Mouse (Mus musculus) limb, embryonic 11.5 days (tissue): ENCODE results near the gene Kcnk1. TPM values are rescaled to one million over a fixed set of nuclear protein-coding genes. Genes with fewer than 3 reads are reported as not detected.

Experiments
- ATAC-seq: fragments of 200-750 bp; cut with Nextera tagmentation; 2 replicates; pipeline ENCODE4 v1.8.0; 2017; ENCODE audit warnings: low read depth; ENCODE audit not compliant: insufficient number of reproducible peaks, low FRiP score, low TSS enrichment
- DNase-seq: peaks from one replicate; pipeline ENCODE4 v3.0.0-alpha.2; 2015; ENCODE audit warnings: low spot score
- H3K27ac ChIP-seq: fragments of 300-500 bp; sonication (generic); replicated peaks from 2 replicates; pipeline ENCODE4 v1.5.1; 2014; ENCODE audit warnings: low read depth, mild to moderate bottlenecking, low read length
- H3K27me3 ChIP-seq: fragments of 300-500 bp; sonication (generic); 2 replicates; pipeline ENCODE4 v1.6.1; 2014; ENCODE audit warnings: mild to moderate bottlenecking, low read length, mixed read lengths; ENCODE audit not compliant: control insufficient read depth, insufficient read depth
- H3K36me3 ChIP-seq: fragments of 300-500 bp; sonication (generic); 2 replicates; pipeline ENCODE4 v1.6.1; 2014; ENCODE audit warnings: mild to moderate bottlenecking, low read length, moderate library complexity, mixed read lengths; ENCODE audit not compliant: control insufficient read depth, insufficient read depth
- H3K4me1 ChIP-seq: fragments of 300-500 bp; sonication (generic); 2 replicates; pipeline ENCODE4 v1.6.1; 2014; ENCODE audit warnings: low read length, mixed read lengths; ENCODE audit not compliant: control insufficient read depth, insufficient read depth
- H3K4me2 ChIP-seq: fragments of 300-500 bp; sonication (generic); 2 replicates; pipeline ENCODE4 v1.6.1; 2014; ENCODE audit warnings: low read depth, mild to moderate bottlenecking, moderate library complexity; ENCODE audit not compliant: severe bottlenecking
- H3K4me3 ChIP-seq: fragments of 300-500 bp; sonication (generic); 2 replicates; pipeline ENCODE4 v1.5.1; 2014; ENCODE audit warnings: low read depth, low read length
- H3K9ac ChIP-seq: fragments of 300-500 bp; sonication (generic); 2 replicates; pipeline ENCODE4 v1.6.1; 2014; ENCODE audit warnings: mild to moderate bottlenecking, low read length
- H3K9me3 ChIP-seq: fragments of 300-500 bp; sonication (generic); 2 replicates; pipeline ENCODE4 v1.6.1; 2016; ENCODE audit warnings: low read length; ENCODE audit not compliant: control insufficient read depth
- WGBS: fragments of 180-500 bp; shearing (Covaris S2); extraction: QIAGEN DNeasy Blood & Tissue Kit; methylation state at CpG from one replicate; pipeline ENCODE4 v1.1.7; 2014; 5-methylcytosine and 5-hydroxymethylcytosine counted together
- polyA plus RNA-seq: library from polyadenylated mRNA; unstranded; fragments of >200 nt; fragmentation: Nextera tagmentation; extraction: Ambion mirVana; gene quantifications from 2 replicates; pipeline ENCODE4 v1.2.1, GENCODE M21; 2014

The Kcnk1 gene
- polyA plus RNA-seq = 12.0 and 12.2 TPM in 2 replicates

DNA sequence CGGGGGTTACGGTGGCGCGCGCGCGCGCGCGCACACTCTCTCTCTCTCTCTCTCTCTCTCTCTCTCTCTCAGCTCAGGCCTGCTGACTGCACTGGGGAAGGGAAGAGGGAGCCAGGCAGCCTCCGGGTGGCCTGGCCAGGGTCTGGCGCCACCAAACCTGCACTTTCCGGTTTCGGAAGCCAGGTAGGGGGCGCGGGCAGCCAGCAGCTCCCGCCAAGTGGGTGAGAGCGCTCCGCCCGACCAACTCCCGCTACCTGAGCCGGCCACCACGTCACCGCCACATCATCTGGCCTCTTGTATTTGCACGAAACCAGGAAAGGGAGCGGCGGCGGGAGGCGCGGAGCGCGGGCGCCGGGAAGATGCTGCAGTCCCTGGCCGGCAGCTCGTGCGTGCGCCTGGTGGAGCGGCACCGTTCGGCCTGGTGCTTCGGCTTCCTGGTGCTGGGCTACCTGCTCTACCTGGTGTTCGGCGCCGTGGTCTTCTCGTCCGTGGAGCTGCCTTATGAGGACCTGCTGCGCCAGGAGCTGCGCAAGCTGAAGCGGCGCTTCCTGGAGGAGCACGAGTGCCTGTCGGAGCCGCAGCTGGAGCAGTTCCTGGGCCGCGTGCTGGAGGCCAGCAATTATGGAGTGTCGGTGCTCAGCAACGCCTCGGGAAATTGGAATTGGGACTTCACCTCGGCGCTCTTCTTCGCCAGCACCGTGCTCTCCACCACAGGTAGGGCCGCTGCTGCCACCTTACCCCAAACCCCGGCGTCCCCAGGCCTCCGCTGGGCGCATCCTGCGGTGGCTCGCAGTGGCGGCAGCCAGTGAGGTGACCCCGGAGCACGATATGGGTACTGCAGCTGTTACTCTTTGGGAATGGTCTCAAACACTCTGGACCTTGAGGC lies at the start of gene Kcnk1:
Gene Kcnk1 (plus strand): TSS at position 70 of the 886 bp plus-strand sequence.
- Histone ChIP-seq H3K27ac (no peak within 1 kb of the TSS), H3K9ac (peak within 1 kb of the TSS; percentile 65), H3K4me1 (no peaks in the 10 kb centered on the region), H3K9me3 (no peaks in the 10 kb centered on the region), H3K27me3 (peaks cover 14% of the 10 kb centered on the region), H3K4me3 (peak within 1 kb of the TSS; percentile 50), H3K4me2 (peak within 1 kb of the TSS; percentile 74), H3K36me3 (no peaks in the 10 kb centered on the region)
- WGBS = under 1% methylated on average over 72 of the region's 73 CpGs
- DNase-seq (peak; percentile 82), ATAC-seq (peak; percentile 64)

GRCm38 (mm10) chr8:125948696-125949308 lies 46.2 kb upstream of the Kcnk1 start:
- no peaks in the 10 kb centered on the region for H3K36me3 ChIP-seq
- H3K27ac ChIP-seq = no peak overlapping the region
- H3K4me2 ChIP-seq = no peak overlapping the region
- H3K4me1 ChIP-seq = no peaks in the 10 kb centered on the region
- H3K9ac ChIP-seq = no peak overlapping the region
- no peak for DNase-seq
- no peaks in the 10 kb centered on the region for H3K9me3 ChIP-seq
- WGBS = 90% methylated on average over 9 of the region's 9 CpGs
- no peak for ATAC-seq
- H3K27me3 ChIP-seq = no peaks in the 10 kb centered on the region
- H3K4me3 ChIP-seq = no peak overlapping the region

- Histone ChIP-seq H3K36me3 (no peaks in the 10 kb centered on the region), H3K27ac (no peak overlapping the region), H3K27me3 (no peaks in the 10 kb centered on the region), H3K9ac (no peak overlapping the region), H3K9me3 (no peaks in the 10 kb centered on the region), H3K4me1 (no peaks in the 10 kb centered on the region), H3K4me2 (no peak overlapping the region), H3K4me3 (no peak overlapping the region)
- WGBS = 24% methylated on average over 23 of the region's 23 CpGs
- ATAC-seq (peak; percentile 80), DNase-seq (peak; percentile 85)
Measured at GRCm38 (mm10) chr8:125950007-125950940, 44.7 kb upstream of the Kcnk1 start.

- WGBS = 15% methylated on average over 11 of the region's 11 CpGs
- DNase-seq (peak; percentile 68), ATAC-seq (no peak)
- Histone ChIP-seq H3K9ac (no peak overlapping the region), H3K27me3 (no peaks in the 10 kb centered on the region), H3K36me3 (no peaks in the 10 kb centered on the region), H3K4me3 (no peak overlapping the region), H3K9me3 (no peaks in the 10 kb centered on the region), H3K4me2 (no peak overlapping the region), H3K27ac (no peak overlapping the region), H3K4me1 (no peaks in the 10 kb centered on the region)
Measured at GRCm38 (mm10) chr8:125955671-125956070, 39.3 kb upstream of the Kcnk1 start.

GRCm38 (mm10) chr8:125956796-125957195 lies 38.2 kb upstream of the Kcnk1 start:
- peaks cover 5% of the 10 kb centered on the region; the same call in 1 of the 2 replicates for H3K9me3 ChIP-seq
- H3K4me3 ChIP-seq = no peak overlapping the region
- H3K4me2 ChIP-seq = no peak overlapping the region
- H3K9ac ChIP-seq = no peak overlapping the region
- no peak for ATAC-seq
- no peaks in the 10 kb centered on the region for H3K4me1 ChIP-seq
- no peaks in the 10 kb centered on the region for H3K27me3 ChIP-seq
- H3K36me3 ChIP-seq = no peaks in the 10 kb centered on the region
- no peak for DNase-seq
- no peak overlapping the region for H3K27ac ChIP-seq
- WGBS = 73% methylated on average over 9 of the region's 9 CpGs

DNA sequence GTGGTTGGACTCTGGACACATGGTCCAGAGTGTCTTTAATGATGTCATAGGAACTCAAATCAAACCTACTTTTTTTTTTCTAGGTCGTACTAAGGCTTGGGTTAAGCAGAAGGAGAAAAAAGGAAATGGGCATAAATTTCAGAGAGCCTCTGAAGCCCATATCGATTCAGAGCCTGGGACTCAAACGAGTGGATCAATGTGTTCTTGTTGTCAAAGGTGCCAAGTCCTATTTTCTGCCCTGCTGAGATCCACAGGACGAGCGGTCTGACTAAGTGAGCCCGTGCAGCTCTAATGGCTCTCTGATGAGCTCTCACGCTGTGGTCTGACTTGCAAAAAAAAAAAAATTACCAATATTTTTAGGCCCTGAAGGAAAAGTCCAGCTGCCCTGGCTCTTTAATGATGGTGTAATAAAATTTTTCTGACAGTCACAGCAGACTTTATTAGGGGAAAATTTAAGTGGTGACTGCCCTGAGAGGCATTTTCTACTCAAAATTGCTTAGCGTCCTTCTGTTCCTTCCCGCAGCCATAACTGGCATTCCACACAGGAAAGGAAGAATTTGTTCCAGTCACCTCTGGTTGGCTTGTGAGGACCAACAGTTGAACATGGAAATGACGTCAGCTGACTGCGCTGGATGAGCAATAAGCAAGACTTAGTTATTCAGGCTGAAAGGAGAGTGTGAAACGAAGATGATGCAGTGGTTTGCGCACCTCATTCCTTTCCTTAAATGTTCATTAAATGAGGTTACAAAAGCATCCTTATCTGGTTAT lies 37.6 kb upstream of the Kcnk1 start:
- ATAC-seq = no peak
- H3K4me2 ChIP-seq = no peak overlapping the region

GRCm38 (mm10) chr8:125957994-125958368 lies 37.0 kb upstream of the Kcnk1 start:
- WGBS = 55% methylated on average over 1 of the region's 1 CpGs
- H3K4me3 ChIP-seq = no peak overlapping the region
- H3K9me3 ChIP-seq = peaks cover 5% of the 10 kb centered on the region; the same call in 1 of the 2 replicates
- H3K27me3 ChIP-seq = no peaks in the 10 kb centered on the region
- H3K4me1 ChIP-seq = no peaks in the 10 kb centered on the region
- no peak overlapping the region for H3K27ac ChIP-seq
- no peak overlapping the region for H3K4me2 ChIP-seq
- no peak for DNase-seq
- ATAC-seq = no peak
- no peaks in the 10 kb centered on the region for H3K36me3 ChIP-seq
- H3K9ac ChIP-seq = no peak overlapping the region

More for the DNA sequence above, 37.6 kb upstream of the Kcnk1 start:
- Histone ChIP-seq H3K4me3 (no peak overlapping the region), H3K9ac (no peak overlapping the region), H3K27me3 (no peaks in the 10 kb centered on the region), H3K9me3 (peaks cover 5% of the 10 kb centered on the region; the same call in 1 of the 2 replicates), H3K36me3 (no peaks in the 10 kb centered on the region), H3K4me1 (no peaks in the 10 kb centered on the region), H3K27ac (no peak overlapping the region)
- no peak for DNase-seq
- 49% methylated on average over 13 of the region's 13 CpGs for WGBS
